Mouse (Mus musculus): ENCODE data around the gene Dld. TPM values are rescaled to one million over a fixed set of nuclear protein-coding genes. Genes with fewer than 3 reads are reported as not detected.

The Dld gene
- polyA plus RNA-seq, 1 experiment from 2014 or later: 112 TPM

GRCm38 (mm10) chr12:31320817-31321216 lies 30.4 kb downstream of the Dld start:
- peaks cover 75% of the 10 kb centered on the region for H3K36me3 ChIP-seq

GRCm38 (mm10) chr12:31318409-31318963 lies 32.8 kb downstream of the Dld start:
- H3K36me3 ChIP-seq: peaks cover 75% of the 10 kb centered on the region
- WGBS: 69% methylated on average over 10 of the region's 10 CpGs
- H3K9ac ChIP-seq: no peak overlapping the region
- H3K4me3 ChIP-seq (replicated peaks): no peak overlapping the region
- H3K27me3 ChIP-seq: no peaks in the 10 kb centered on the region
- H3K27ac ChIP-seq (replicated peaks): no peak overlapping the region
- ATAC-seq (ENCODE audit: insufficient number of reproducible peaks, low FRiP score, low TSS enrichment, low read depth): no peak
- peaks cover 9% of the 10 kb centered on the region for H3K4me1 ChIP-seq
- H3K4me2 ChIP-seq (replicated peaks): no peak overlapping the region
- H3K9me3 ChIP-seq (replicated peaks): no peaks in the 10 kb centered on the region

More at GRCm38 (mm10) chr12:31320817-31321216, 30.4 kb downstream of the Dld start:
- Histone ChIP-seq H3K27ac (replicated peaks) (peak overlapping the region; percentile 11; the same call in 1 of the 2 replicates), H3K4me2 (replicated peaks) (no peak overlapping the region), H3K9me3 (replicated peaks) (no peaks in the 10 kb centered on the region), H3K27me3 (no peaks in the 10 kb centered on the region), H3K4me3 (replicated peaks) (no peak overlapping the region), H3K9ac (no peak overlapping the region), H3K4me1 (peaks cover 9% of the 10 kb centered on the region)
- peak; percentile 63 for ATAC-seq (ENCODE audit: insufficient number of reproducible peaks, low FRiP score, low TSS enrichment, low read depth)
- WGBS: 36% methylated on average over 13 of the region's 13 CpGs

- ATAC-seq (ENCODE audit: insufficient number of reproducible peaks, low FRiP score, low TSS enrichment, low read depth): no peak
- Histone ChIP-seq H3K4me3 (replicated peaks) (no peak overlapping the region), H3K4me2 (replicated peaks) (no peak overlapping the region), H3K9ac (no peak overlapping the region), H3K4me1 (peaks cover 9% of the 10 kb centered on the region), H3K27me3 (no peaks in the 10 kb centered on the region), H3K27ac (replicated peaks) (no peak overlapping the region), H3K9me3 (replicated peaks) (no peaks in the 10 kb centered on the region), H3K36me3 (peaks cover 74% of the 10 kb centered on the region)
- WGBS: 93% methylated on average over 7 of the region's 7 CpGs
Measured at GRCm38 (mm10) chr12:31317670-31318408, 33.4 kb downstream of the Dld start.

- 66% methylated on average over 6 of the region's 6 CpGs for WGBS
- Histone ChIP-seq H3K27me3 (no peaks in the 10 kb centered on the region), H3K9me3 (replicated peaks) (no peaks in the 10 kb centered on the region), H3K4me2 (replicated peaks) (no peak overlapping the region), H3K4me3 (replicated peaks) (no peak overlapping the region), H3K27ac (replicated peaks) (no peak overlapping the region), H3K36me3 (peaks cover 79% of the 10 kb centered on the region), H3K4me1 (peaks cover 6% of the 10 kb centered on the region), H3K9ac (no peak overlapping the region)
- no peak for ATAC-seq (ENCODE audit: insufficient number of reproducible peaks, low FRiP score, low TSS enrichment, low read depth)
Measured at GRCm38 (mm10) chr12:31315961-31316360, 35.3 kb downstream of the Dld start.

GRCm38 (mm10) chr12:31314310-31314709 lies 36.9 kb downstream of the Dld start:
- Histone ChIP-seq H3K4me1 (no peaks in the 10 kb centered on the region), H3K4me2 (replicated peaks) (no peak overlapping the region), H3K4me3 (replicated peaks) (no peak overlapping the region), H3K27me3 (no peaks in the 10 kb centered on the region), H3K27ac (replicated peaks) (no peak overlapping the region), H3K9ac (no peak overlapping the region), H3K9me3 (replicated peaks) (no peaks in the 10 kb centered on the region), H3K36me3 (peaks cover 86% of the 10 kb centered on the region)
- ATAC-seq (ENCODE audit: insufficient number of reproducible peaks, low FRiP score, low TSS enrichment, low read depth): no peak
- whole genome bisulfite sequencing: 95% methylated on average over 7 of the region's 7 CpGs

- Histone ChIP-seq H3K4me2 (replicated peaks) (no peak overlapping the region), H3K4me3 (replicated peaks) (no peak overlapping the region), H3K9me3 (replicated peaks) (no peaks in the 10 kb centered on the region), H3K4me1 (no peaks in the 10 kb centered on the region), H3K9ac (no peak overlapping the region), H3K27ac (replicated peaks) (no peak overlapping the region), H3K27me3 (no peaks in the 10 kb centered on the region), H3K36me3 (peaks cover 90% of the 10 kb centered on the region)
- WGBS: 89% methylated on average over 4 of the region's 4 CpGs
- no peak for ATAC-seq (ENCODE audit: insufficient number of reproducible peaks, low FRiP score, low TSS enrichment, low read depth)
Measured at GRCm38 (mm10) chr12:31313136-31313535, 38.1 kb downstream of the Dld start.

GRCm38 (mm10) chr12:31312281-31312680 lies 39.0 kb downstream of the Dld start:
- Histone ChIP-seq H3K27me3 (no peaks in the 10 kb centered on the region), H3K4me3 (replicated peaks) (no peak overlapping the region), H3K4me2 (replicated peaks) (no peak overlapping the region), H3K4me1 (no peaks in the 10 kb centered on the region), H3K9me3 (replicated peaks) (no peaks in the 10 kb centered on the region), H3K9ac (no peak overlapping the region), H3K27ac (replicated peaks) (no peak overlapping the region), H3K36me3 (peaks cover 88% of the 10 kb centered on the region)
- ATAC-seq (ENCODE audit: insufficient number of reproducible peaks, low FRiP score, low TSS enrichment, low read depth): no peak
- 96% methylated on average over 5 of the region's 5 CpGs for WGBS

GRCm38 (mm10) chr12:31311671-31312265 lies 39.5 kb downstream of the Dld start:
- H3K27ac ChIP-seq (replicated peaks): no peak overlapping the region
- no peak for ATAC-seq (ENCODE audit: insufficient number of reproducible peaks, low FRiP score, low TSS enrichment, low read depth)
- H3K4me1 ChIP-seq: peaks cover 4% of the 10 kb centered on the region; the same call in 1 of the 2 replicates
- no peaks in the 10 kb centered on the region for H3K27me3 ChIP-seq
- no peak overlapping the region for H3K4me3 ChIP-seq (replicated peaks)
- H3K4me2 ChIP-seq (replicated peaks): no peak overlapping the region
- H3K36me3 ChIP-seq: peaks cover 88% of the 10 kb centered on the region
- H3K9me3 ChIP-seq (replicated peaks): no peaks in the 10 kb centered on the region
- 79% methylated on average over 9 of the region's 9 CpGs for WGBS
- H3K9ac ChIP-seq: no peak overlapping the region

- Histone ChIP-seq H3K9me3 (replicated peaks) (no peaks in the 10 kb centered on the region), H3K36me3 (peaks cover 87% of the 10 kb centered on the region), H3K4me3 (replicated peaks) (no peak overlapping the region), H3K4me1 (peaks cover 12% of the 10 kb centered on the region; the same call in 1 of the 2 replicates), H3K9ac (no peak overlapping the region), H3K4me2 (replicated peaks) (no peak overlapping the region), H3K27ac (replicated peaks) (no peak overlapping the region), H3K27me3 (no peaks in the 10 kb centered on the region)
- no peak for ATAC-seq (ENCODE audit: insufficient number of reproducible peaks, low FRiP score, low TSS enrichment, low read depth)
- 46% methylated on average over 9 of the region's 9 CpGs for WGBS
Measured at GRCm38 (mm10) chr12:31310687-31311086, 40.6 kb downstream of the Dld start.

GRCm38 (mm10) chr12:31307756-31308155 lies 43.5 kb downstream of the Dld start:
- WGBS: 90% methylated on average over 8 of the region's 8 CpGs
- Histone ChIP-seq H3K27ac (replicated peaks) (no peak overlapping the region), H3K36me3 (peaks cover 84% of the 10 kb centered on the region), H3K27me3 (no peaks in the 10 kb centered on the region), H3K9ac (no peak overlapping the region), H3K4me1 (peaks cover 20% of the 10 kb centered on the region; the same call in 1 of the 2 replicates), H3K4me3 (replicated peaks) (no peak overlapping the region), H3K9me3 (replicated peaks) (no peaks in the 10 kb centered on the region), H3K4me2 (replicated peaks) (no peak overlapping the region)
- no peak for ATAC-seq (ENCODE audit: insufficient number of reproducible peaks, low FRiP score, low TSS enrichment, low read depth)

GRCm38 (mm10) chr12:31307011-31307410 lies 44.2 kb downstream of the Dld start:
- no peak overlapping the region for H3K27ac ChIP-seq (replicated peaks)
- 95% methylated on average over 8 of the region's 8 CpGs for WGBS

More at GRCm38 (mm10) chr12:31307011-31307410, 44.2 kb downstream of the Dld start:
- H3K4me3 ChIP-seq (replicated peaks): no peak overlapping the region
- no peaks in the 10 kb centered on the region for H3K27me3 ChIP-seq
- ATAC-seq (ENCODE audit: insufficient number of reproducible peaks, low FRiP score, low TSS enrichment, low read depth): no peak
- no peak overlapping the region for H3K4me2 ChIP-seq (replicated peaks)
- H3K36me3 ChIP-seq: peaks cover 84% of the 10 kb centered on the region
- H3K9ac ChIP-seq: no peak overlapping the region
- peaks cover 21% of the 10 kb centered on the region; the same call in 1 of the 2 replicates for H3K4me1 ChIP-seq
- H3K9me3 ChIP-seq (replicated peaks): no peaks in the 10 kb centered on the region

Measured in embryonic facial prominence, embryonic 15.5 days (tissue).